Mouse (Mus musculus) forebrain, embryonic 16.5 days (tissue): ENCODE data around the gene Ankrd28. TPM values are rescaled to one million over a fixed set of nuclear protein-coding genes. Genes with fewer than 3 reads are reported as not detected.

ENCODE experiments used
- ATAC-seq: fragments of 200-750 bp; cut with Nextera tagmentation; 2 replicates; pipeline ENCODE4 v1.8.0; 2017; ENCODE audit warnings: mild to moderate bottlenecking, moderate library complexity
- H3K27ac ChIP-seq: fragments of 300-500 bp; sonication (generic); 2 replicates; pipeline ENCODE4 v1.5.1; 2014; ENCODE audit warnings: low read length, control low read depth
- H3K27me3 ChIP-seq: fragments of 300-500 bp; sonication (generic); replicated peaks from 2 replicates; pipeline ENCODE4 v1.6.1; 2014; ENCODE audit warnings: low read length; ENCODE audit not compliant: control insufficient read depth, insufficient read depth
- H3K36me3 ChIP-seq: fragments of 300-500 bp; sonication (generic); 2 replicates; pipeline ENCODE4 v1.6.1; 2014; ENCODE audit not compliant: control insufficient read depth, insufficient read depth
- H3K4me1 ChIP-seq: fragments of 300-500 bp; sonication (generic); replicated peaks from 2 replicates; pipeline ENCODE4 v1.6.1; 2014; ENCODE audit warnings: low read length; ENCODE audit not compliant: control insufficient read depth, insufficient read depth
- H3K4me2 ChIP-seq: fragments of 300-500 bp; sonication (generic); 2 replicates; pipeline ENCODE4 v1.6.1; 2014; ENCODE audit warnings: mild to moderate bottlenecking, low read length, control low read depth
- H3K4me3 ChIP-seq: fragments of 300-500 bp; sonication (generic); replicated peaks from 2 replicates; pipeline ENCODE4 v1.5.1; 2014; ENCODE audit warnings: mild to moderate bottlenecking, low read length, control low read depth
- H3K9ac ChIP-seq: fragments of 300-500 bp; sonication (generic); replicated peaks from 2 replicates; pipeline ENCODE4 v1.6.1; 2014; ENCODE audit warnings: low read depth, low read length, control low read depth
- H3K9me3 ChIP-seq: fragments of 300-500 bp; sonication (generic); 2 replicates; pipeline ENCODE4 v1.6.1; 2016; ENCODE audit warnings: low read length; ENCODE audit not compliant: control insufficient read depth
- WGBS: fragments of 180-500 bp; shearing (Covaris S2); extraction: QIAGEN DNeasy Blood & Tissue Kit; methylation state at CpG from one replicate; pipeline ENCODE4 v1.1.7; 2014; 5-methylcytosine and 5-hydroxymethylcytosine counted together
- polyA plus RNA-seq: library from polyadenylated mRNA; unstranded; fragments of >200 nt; fragmentation: Nextera tagmentation; extraction: Ambion mirVana; gene quantifications from 2 replicates; pipeline ENCODE4 v1.2.1, GENCODE M21; 2015

Ankrd28 gene
- polyA plus RNA-seq, 1 experiment from 2014 or later = 12.2 TPM

- ATAC-seq = no peak
- H3K4me3 ChIP-seq = no peak overlapping the region
- no peak overlapping the region for H3K9ac ChIP-seq
- H3K27ac ChIP-seq = no peak overlapping the region
- no peaks in the 10 kb centered on the region for H3K36me3 ChIP-seq
- no peaks in the 10 kb centered on the region for H3K27me3 ChIP-seq
- H3K4me1 ChIP-seq = no peaks in the 10 kb centered on the region; the same call in 1 of the 2 replicates
- 0 out of 2 replicates have a peak, but pooled peaks cover 2% of the 10 kb centered on the region for H3K9me3 ChIP-seq
- no peak overlapping the region for H3K4me2 ChIP-seq
- WGBS = 94% methylated on average over 1 of the region's 1 CpGs
These were observed 177.8 kb downstream of the Ankrd28 start for GRCm38 (mm10) chr14:31652624-31653023.

- no peak for ATAC-seq
- H3K4me2 ChIP-seq = no peak overlapping the region
- no peaks in the 10 kb centered on the region for H3K27me3 ChIP-seq
- H3K4me1 ChIP-seq = no peaks in the 10 kb centered on the region
- no peaks in the 10 kb centered on the region for H3K36me3 ChIP-seq
- 79% methylated on average over 5 of the region's 5 CpGs for WGBS
- H3K4me3 ChIP-seq = no peak overlapping the region
- H3K9me3 ChIP-seq = 0 out of 2 replicates have a peak, but pooled peaks cover 2% of the 10 kb centered on the region
- H3K27ac ChIP-seq = no peak overlapping the region
- H3K9ac ChIP-seq = no peak overlapping the region
These were observed 178.3 kb downstream of the Ankrd28 start for GRCm38 (mm10) chr14:31652106-31652505.

- Histone ChIP-seq H3K36me3 (no peaks in the 10 kb centered on the region), H3K27ac (no peak overlapping the region), H3K4me1 (no peaks in the 10 kb centered on the region), H3K9me3 (0 out of 2 replicates have a peak, but pooled peaks cover 2% of the 10 kb centered on the region), H3K27me3 (no peaks in the 10 kb centered on the region), H3K4me2 (no peak overlapping the region), H3K9ac (no peak overlapping the region), H3K4me3 (no peak overlapping the region)
- no peak for ATAC-seq
- WGBS = 92% methylated on average over 7 of the region's 7 CpGs
These were observed 179.2 kb downstream of the Ankrd28 start for GRCm38 (mm10) chr14:31651206-31651605.

- no peak overlapping the region for H3K9ac ChIP-seq
- WGBS = 96% methylated on average over 3 of the region's 3 CpGs
- ATAC-seq = no peak
- H3K4me3 ChIP-seq = no peak overlapping the region
- no peaks in the 10 kb centered on the region for H3K4me1 ChIP-seq
- H3K27me3 ChIP-seq = no peaks in the 10 kb centered on the region
- H3K4me2 ChIP-seq = no peak overlapping the region
- no peak overlapping the region for H3K27ac ChIP-seq
- 0 out of 2 replicates have a peak, but pooled peaks cover 2% of the 10 kb centered on the region for H3K9me3 ChIP-seq
- H3K36me3 ChIP-seq = no peaks in the 10 kb centered on the region
These were observed 180.1 kb downstream of the Ankrd28 start for GRCm38 (mm10) chr14:31650347-31650746.

Other genes with a start within 250 kb of the Ankrd28 start
- 0.09 TPM in 1 of 2 replicates, not detected in the other for gene Colq, start 239.3 kb downstream of the Ankrd28 start, polyA plus RNA-seq
- gene Gm49387, start 189.8 kb downstream of the Ankrd28 start, polyA plus RNA-seq = not detected in 2 replicates
- gene Btd, start 189.6 kb downstream of the Ankrd28 start, polyA plus RNA-seq = 15.5 and 19.5 TPM in 2 replicates
- gene Hacl1, start 189.4 kb downstream of the Ankrd28 start, polyA plus RNA-seq = 6.9 and 8.9 TPM in 2 replicates
- gene Galnt15, start 198.3 kb upstream of the Ankrd28 start, polyA plus RNA-seq = 0.33 and 0.50 TPM in 2 replicates